Comparison of ENCODE assay signal across 10 mouse cellular contexts in the genomic region with DNA sequence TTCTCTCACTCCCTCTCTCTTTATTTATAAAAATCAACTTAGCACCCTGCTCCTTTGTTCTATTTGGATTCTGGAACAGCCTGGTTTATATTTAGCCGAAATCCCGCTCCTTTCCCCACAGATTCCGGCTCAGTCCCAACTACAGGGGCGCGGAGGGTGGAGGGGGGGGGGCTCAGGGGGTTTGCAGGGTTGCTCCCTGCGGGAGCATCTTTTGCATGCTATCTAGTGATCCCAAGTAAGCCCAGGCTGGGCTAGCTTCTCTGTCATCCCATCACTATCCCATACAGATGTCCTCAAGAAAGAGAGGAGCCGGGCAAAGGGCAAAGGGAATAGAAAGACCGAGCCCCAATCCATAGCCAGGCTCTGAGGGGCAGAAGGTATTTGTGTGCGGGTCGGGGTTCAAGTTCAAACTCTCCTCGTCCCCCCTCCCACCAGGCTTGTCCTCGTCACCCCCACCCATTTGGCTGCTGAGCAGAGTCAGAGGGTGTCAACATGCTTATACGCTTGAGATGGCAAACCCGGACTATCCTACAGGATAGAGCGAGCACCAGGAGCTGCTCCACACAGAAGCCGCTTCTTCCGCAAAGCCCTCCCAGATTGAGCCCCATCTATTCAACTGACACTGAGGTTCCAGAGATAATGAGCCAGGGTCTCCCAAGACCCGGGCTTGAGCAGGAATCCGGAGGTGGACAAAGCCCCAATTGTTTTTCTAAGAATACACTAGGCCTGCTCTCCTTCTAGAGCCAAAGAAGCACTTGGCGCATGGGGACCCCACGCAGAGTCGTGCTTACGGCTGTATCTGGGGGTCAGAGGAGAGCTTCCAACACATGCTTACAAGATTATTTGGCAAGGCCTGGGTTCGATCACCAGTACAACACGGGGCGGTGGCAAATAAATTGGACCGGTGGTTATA. TPM values are rescaled to one million over a fixed set of nuclear protein-coding genes. Genes with fewer than 3 reads are reported as not detected.
DNase-seq lines count a peak whose midpoint lies in the region; ATAC-seq lines count a peak whose summit lies in the region.
"Had no signal": no experiment of that assay in that cellular context is flagged by ENCODE, and none has a peak within 500 bp of the region (broad histone marks: within the 10 kb centered on the region; RNA-seq: fewer than 3 reads in every experiment).

No protein-coding gene starts in this region.

- H3K9ac ChIP-seq in heart, embryonic 15.5 days = peak overlapping the region; percentile 53; the same call in 1 of the 2 replicates
- peak overlapping the region; percentile 69 for H3K9ac ChIP-seq in embryonic facial prominence, embryonic 11.5 days (replicated peaks; ENCODE audit: low read length)
- no peak overlapping the region; the same call in 1 of the 2 replicates for H3K9ac ChIP-seq in hindbrain, embryonic 11.5 days (ENCODE audit: low read depth, low read length)
- H3K9ac ChIP-seq in midbrain, embryonic 14.5 days (replicated peaks; ENCODE audit: low read length) = peak overlapping the region; percentile 64

- H3K4me2 ChIP-seq in heart, embryonic 15.5 days = peak overlapping the region; percentile 82
- peak overlapping the region; percentile 72 for H3K4me2 ChIP-seq in embryonic facial prominence, embryonic 11.5 days (ENCODE audit: low read depth, low read length)
- peak overlapping the region; percentile 64 for H3K4me2 ChIP-seq in hindbrain, embryonic 11.5 days (replicated peaks; ENCODE audit: low read depth, low read length)
- peak overlapping the region; percentile 64 for H3K4me2 ChIP-seq in midbrain, embryonic 14.5 days (ENCODE audit: low read length)

- no peak for DNase-seq in heart, postnatal 36 days
- no peak for DNase-seq in embryonic facial prominence, embryonic 11.5 days (ENCODE audit: low spot score)
- no peak for DNase-seq in hindbrain, embryonic 11.5 days (ENCODE audit: low spot score)
- DNase-seq in midbrain, embryonic 14.5 days = no peak
- DNase-seq in adrenal gland, postnatal 4 days (ENCODE audit: low spot score in 2 of 2) = no peak
- DNase-seq: kidney, postnatal 25 days had no signal

- intact Hi-C loops in heart, postnatal 36 days (cut with DNase I) = no loop called here

- no peak for ATAC-seq in heart, embryonic 15.5 days (replicated peaks; ENCODE audit: insufficient number of reproducible peaks, insufficient read depth, low FRiP score, low read depth)
- peak; percentile 41 for ATAC-seq in embryonic facial prominence, embryonic 11.5 days (replicated peaks; ENCODE audit: insufficient number of reproducible peaks, low FRiP score, low TSS enrichment, low read depth)
- peak; percentile 35; the same call in 1 of the 2 replicates for ATAC-seq in hindbrain, embryonic 11.5 days (ENCODE audit: low FRiP score)
- ATAC-seq in midbrain, embryonic 14.5 days (ENCODE audit: low FRiP score, low TSS enrichment) = no peak
- ATAC-seq in erythroblast, adult 5-6 weeks (replicated peaks; ENCODE audit: low FRiP score, poor library complexity, severe bottlenecking) = no peak
- ATAC-seq in erythroid progenitor cell, adult 5-6 weeks (replicated peaks; ENCODE audit: low FRiP score, poor library complexity, severe bottlenecking) = no peak

- H3K27me3 ChIP-seq in heart, embryonic 15.5 days = peaks cover 19% of the 10 kb centered on the region
- no peaks in the 10 kb centered on the region for H3K27me3 ChIP-seq in embryonic facial prominence, embryonic 11.5 days (ENCODE audit: control insufficient read depth, insufficient read depth, low read length)
- H3K27me3 ChIP-seq in hindbrain, embryonic 11.5 days (ENCODE audit: control insufficient read depth, insufficient read depth, low read length) = peaks cover 9% of the 10 kb centered on the region
- no peaks in the 10 kb centered on the region for H3K27me3 ChIP-seq in midbrain, embryonic 14.5 days (ENCODE audit: control insufficient read depth, insufficient read depth, low read length)

- H3K36me3 ChIP-seq in heart, embryonic 15.5 days = no peaks in the 10 kb centered on the region
- no peaks in the 10 kb centered on the region for H3K36me3 ChIP-seq in embryonic facial prominence, embryonic 11.5 days (replicated peaks; ENCODE audit: control insufficient read depth, insufficient read depth, low read depth, low read length)
- H3K36me3 ChIP-seq in hindbrain, embryonic 11.5 days (ENCODE audit: control insufficient read depth, insufficient read depth, low read length) = no peaks in the 10 kb centered on the region
- H3K36me3 ChIP-seq in midbrain, embryonic 14.5 days (ENCODE audit: control insufficient read depth, insufficient read depth, low read length) = no peaks in the 10 kb centered on the region

- peak overlapping the region; percentile 50 for H3K4me3 ChIP-seq in heart, embryonic 15.5 days
- peak overlapping the region; percentile 42 for H3K4me3 ChIP-seq in embryonic facial prominence, embryonic 11.5 days (ENCODE audit: low read depth, low read length)
- peak overlapping the region; percentile 35 for H3K4me3 ChIP-seq in hindbrain, embryonic 11.5 days (ENCODE audit: low read depth, low read length)
- H3K4me3 ChIP-seq in midbrain, embryonic 14.5 days (replicated peaks; ENCODE audit: low read depth, low read length) = peak overlapping the region; percentile 39

- no peaks in the 10 kb centered on the region for H3K9me3 ChIP-seq in heart, embryonic 15.5 days (replicated peaks)
- H3K9me3 ChIP-seq in embryonic facial prominence, embryonic 11.5 days (replicated peaks; ENCODE audit: control insufficient read depth, low read length) = no peaks in the 10 kb centered on the region
- no peaks in the 10 kb centered on the region for H3K9me3 ChIP-seq in hindbrain, embryonic 11.5 days (ENCODE audit: control insufficient read depth, low read length)
- H3K9me3 ChIP-seq in midbrain, embryonic 14.5 days (ENCODE audit: control insufficient read depth, low read length) = no peaks in the 10 kb centered on the region

- no peak overlapping the region for H3K27ac ChIP-seq in heart, embryonic 15.5 days
- H3K27ac ChIP-seq in embryonic facial prominence, embryonic 11.5 days (replicated peaks; ENCODE audit: low read depth, low read length) = no peak overlapping the region
- no peak overlapping the region for H3K27ac ChIP-seq in hindbrain, embryonic 11.5 days (ENCODE audit: low read depth, low read length)
- H3K27ac ChIP-seq in midbrain, embryonic 14.5 days (replicated peaks; ENCODE audit: low read depth, low read length) = peak overlapping the region; percentile 71; the same call in 1 of the 2 replicates

- H3K4me1 ChIP-seq in heart, embryonic 15.5 days (replicated peaks) = peaks cover 6% of the 10 kb centered on the region
- peaks cover 4% of the 10 kb centered on the region; the same call in 1 of the 2 replicates for H3K4me1 ChIP-seq in embryonic facial prominence, embryonic 11.5 days (ENCODE audit: control insufficient read depth, insufficient read depth, low read length)
- H3K4me1 ChIP-seq in hindbrain, embryonic 11.5 days (replicated peaks; ENCODE audit: control insufficient read depth, insufficient read depth, low read length) = no peaks in the 10 kb centered on the region; the same call in none of the 2 replicates
- H3K4me1 ChIP-seq in midbrain, embryonic 14.5 days (ENCODE audit: control insufficient read depth, insufficient read depth, low read length) = peaks cover 7% of the 10 kb centered on the region; the same call in 1 of the 2 replicates

- 24% methylated on average over 27 of the region's 27 CpGs for WGBS in heart, embryonic 15.5 days
- 12% methylated on average over 27 of the region's 27 CpGs for WGBS in embryonic facial prominence, embryonic 11.5 days
- WGBS in hindbrain, embryonic 11.5 days = 13% methylated on average over 27 of the region's 27 CpGs
- 12% methylated on average over 27 of the region's 27 CpGs for WGBS in midbrain, embryonic 14.5 days

RNA-seq across cellular contexts. Expression of a gene that starts 20.1 kb away (rescaled TPM):
- polyA plus RNA-seq in heart, embryonic 15.5 days (2015; fragmentation: Nextera tagmentation; extraction: Ambion mirVana) = 56.2 and 60.3 TPM in 2 replicates
- 10 to 100 TPM; 31.5 to 35.5 TPM for total RNA-seq in heart, postnatal 36 days (2021)
- 101 and 108 TPM in 2 replicates for polyA plus RNA-seq in embryonic facial prominence, embryonic 11.5 days (2014; fragmentation: Nextera tagmentation; extraction: Ambion mirVana)
- polyA plus RNA-seq in hindbrain, embryonic 11.5 days (2014; fragmentation: Nextera tagmentation; extraction: Ambion mirVana) = 104 and 106 TPM in 2 replicates
- 95.6 and 106 TPM in 2 replicates for polyA plus RNA-seq in midbrain, embryonic 14.5 days (2014; fragmentation: Nextera tagmentation; extraction: Ambion mirVana)
- 20.1 and 41.5 TPM in 2 replicates for total RNA-seq in erythroblast, adult 5-6 weeks (2015; ENCODE audit: low replicate concordance)
- total RNA-seq in erythroblast, adult 5-6 weeks (2017; ENCODE audit: low replicate concordance) = 5.9 and 26.6 TPM in 2 replicates
- 10 to 100 TPM; 45.9 to 46.8 TPM for total RNA-seq in adrenal gland, postnatal 4 days (2021)
- 45.8 and 70.0 TPM in 2 replicates for total RNA-seq in erythroid progenitor cell, adult 5-6 weeks (2015; ENCODE audit: low replicate concordance)
- total RNA-seq in erythroid progenitor cell, adult 5-6 weeks (2017; ENCODE audit: low replicate concordance) = 29.8 and 33.7 TPM in 2 replicates

RNA-seq across cellular contexts. Expression of a gene that starts 21.3 kb away (rescaled TPM):
- 0.96 and 1.2 TPM in 2 replicates for polyA plus RNA-seq in heart, embryonic 15.5 days (2015; fragmentation: Nextera tagmentation; extraction: Ambion mirVana)
- 1 to 10 TPM; 1.8 to 3.2 TPM for total RNA-seq in heart, postnatal 36 days (2021)
- 2.4 and 2.7 TPM in 2 replicates for polyA plus RNA-seq in embryonic facial prominence, embryonic 11.5 days (2014; fragmentation: Nextera tagmentation; extraction: Ambion mirVana)
- polyA plus RNA-seq in hindbrain, embryonic 11.5 days (2014; fragmentation: Nextera tagmentation; extraction: Ambion mirVana) = 5.0 and 7.6 TPM in 2 replicates
- 6.6 and 6.9 TPM in 2 replicates for polyA plus RNA-seq in midbrain, embryonic 14.5 days (2014; fragmentation: Nextera tagmentation; extraction: Ambion mirVana)
- 0.19 TPM in 1 of 2 replicates, not detected in the other for total RNA-seq in erythroblast, adult 5-6 weeks (2015; ENCODE audit: low replicate concordance)
- total RNA-seq in erythroblast, adult 5-6 weeks (2017; ENCODE audit: low replicate concordance) = not detected in 2 replicates
- total RNA-seq in adrenal gland, postnatal 4 days (2021) = 1 to 10 TPM; 4.5 to 5.0 TPM
- total RNA-seq in erythroid progenitor cell, adult 5-6 weeks (2015; ENCODE audit: low replicate concordance) = not detected in 2 replicates
- total RNA-seq in erythroid progenitor cell, adult 5-6 weeks (2017; ENCODE audit: low replicate concordance) = not detected in 2 replicates
- total RNA-seq: megakaryocyte, adult 5-6 weeks had no signal

RNA-seq across cellular contexts. Expression of a gene that starts 57.2 kb away (rescaled TPM):
- polyA plus RNA-seq in heart, embryonic 15.5 days (2015; fragmentation: Nextera tagmentation; extraction: Ambion mirVana) = 131 and 156 TPM in 2 replicates
- 100 to 1,000 TPM; 378 to 424 TPM for total RNA-seq in heart, postnatal 36 days (2021)
- 75.0 and 80.1 TPM in 2 replicates for polyA plus RNA-seq in embryonic facial prominence, embryonic 11.5 days (2014; fragmentation: Nextera tagmentation; extraction: Ambion mirVana)
- 65.9 and 87.5 TPM in 2 replicates for polyA plus RNA-seq in hindbrain, embryonic 11.5 days (2014; fragmentation: Nextera tagmentation; extraction: Ambion mirVana)
- polyA plus RNA-seq in midbrain, embryonic 14.5 days (2014; fragmentation: Nextera tagmentation; extraction: Ambion mirVana) = 96.5 and 122 TPM in 2 replicates
- total RNA-seq in erythroblast, adult 5-6 weeks (2015; ENCODE audit: low replicate concordance) = 505 and 538 TPM in 2 replicates
- 1,329 and 1,906 TPM in 2 replicates for total RNA-seq in erythroblast, adult 5-6 weeks (2017; ENCODE audit: low replicate concordance)
- total RNA-seq in adrenal gland, postnatal 4 days (2021) = 100 to 1,000 TPM; 214 to 224 TPM
- 170 and 198 TPM in 2 replicates for total RNA-seq in erythroid progenitor cell, adult 5-6 weeks (2015; ENCODE audit: low replicate concordance)
- 378 and 474 TPM in 2 replicates for total RNA-seq in erythroid progenitor cell, adult 5-6 weeks (2017; ENCODE audit: low replicate concordance)

RNA-seq across cellular contexts. Expression of a gene that starts 57.5 kb away (rescaled TPM):
- polyA plus RNA-seq in heart, embryonic 15.5 days (2015; fragmentation: Nextera tagmentation; extraction: Ambion mirVana) = 54.4 and 76.7 TPM in 2 replicates
- 10 to 100 TPM; 73.4 to 93.0 TPM for total RNA-seq in heart, postnatal 36 days (2021)
- 36.6 and 37.5 TPM in 2 replicates for polyA plus RNA-seq in embryonic facial prominence, embryonic 11.5 days (2014; fragmentation: Nextera tagmentation; extraction: Ambion mirVana)
- polyA plus RNA-seq in hindbrain, embryonic 11.5 days (2014; fragmentation: Nextera tagmentation; extraction: Ambion mirVana) = 41.2 and 44.1 TPM in 2 replicates
- 14.6 and 18.6 TPM in 2 replicates for polyA plus RNA-seq in midbrain, embryonic 14.5 days (2014; fragmentation: Nextera tagmentation; extraction: Ambion mirVana)
- 43.5 and 51.9 TPM in 2 replicates for total RNA-seq in erythroblast, adult 5-6 weeks (2015; ENCODE audit: low replicate concordance)
- total RNA-seq in erythroblast, adult 5-6 weeks (2017; ENCODE audit: low replicate concordance) = 34.8 and 42.3 TPM in 2 replicates
- total RNA-seq in adrenal gland, postnatal 4 days (2021) = 100 to 1,000 TPM; 208 to 242 TPM
- 32.3 and 36.8 TPM in 2 replicates for total RNA-seq in erythroid progenitor cell, adult 5-6 weeks (2015; ENCODE audit: low replicate concordance)
- 23.2 and 25.9 TPM in 2 replicates for total RNA-seq in erythroid progenitor cell, adult 5-6 weeks (2017; ENCODE audit: low replicate concordance)

Comparison
In these comparisons a context has a peak if more than half of its experiments do, and no peak if none do; other contexts are left out.
1. ATAC-seq: peak in embryonic facial prominence, embryonic 11.5 days (single experiment) and hindbrain, embryonic 11.5 days (single experiment); none in heart, embryonic 15.5 days (single experiment), midbrain, embryonic 14.5 days (single experiment), erythroblast, adult 5-6 weeks (single experiment) and erythroid progenitor cell, adult 5-6 weeks (single experiment).
2. Peak in every context shown above with its lines, with median percentiles within 50 percentile points of each other: H3K4me2 ChIP-seq and H3K4me3 ChIP-seq.